Mouse (Mus musculus): Measurements from ENCODE around the gene Efcc1.
"Not testable (repeated sequence)": the region's sequence is repeated elsewhere in the genome, so short reads cannot be mapped to it uniquely, and the experiment has no call there.

The Efcc1 gene

DNA sequence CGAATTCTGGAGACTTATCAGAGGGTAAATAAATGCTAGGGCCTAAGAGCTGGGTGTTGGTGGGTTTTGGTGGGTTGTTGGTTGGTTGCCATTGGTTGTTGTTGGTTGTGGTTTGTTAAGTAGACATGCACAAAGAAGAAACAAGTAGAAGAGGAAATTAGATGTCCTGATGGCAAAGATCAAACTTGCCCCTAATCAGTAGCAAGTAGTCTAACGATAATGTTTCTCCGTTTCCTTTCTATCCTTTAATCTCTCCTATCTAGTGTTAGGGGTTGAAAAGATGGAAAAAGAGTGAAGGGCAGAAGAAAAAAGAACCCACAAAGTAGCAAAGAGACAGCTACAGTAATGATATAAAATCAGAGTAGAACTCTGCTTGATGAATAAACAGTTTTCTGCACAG lies 14.0 kb downstream of the Efcc1 start:
- no peak for DNase-seq (ENCODE audit: low spot score in 2 of 2)

DNA sequence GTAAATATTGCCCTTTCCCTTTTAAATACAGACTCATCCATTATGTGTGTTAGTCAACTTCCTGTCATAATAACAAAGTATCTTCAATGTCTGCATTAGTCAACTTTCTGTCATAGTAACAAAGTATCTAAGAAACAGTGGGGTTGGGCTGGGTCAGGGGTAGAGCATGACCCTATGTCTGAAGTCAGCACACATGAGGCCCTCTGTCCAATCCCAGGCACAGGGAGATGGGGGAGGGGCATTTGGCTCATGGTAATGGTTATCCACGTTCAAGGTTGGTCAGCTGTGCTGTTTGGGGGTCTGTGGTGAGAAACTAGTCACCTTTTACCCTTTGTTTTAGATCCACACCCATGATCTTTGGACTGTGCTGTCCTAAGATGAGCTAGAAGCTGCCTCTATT lies 14.6 kb downstream of the Efcc1 start:
- DNase-seq (ENCODE audit: low spot score in 2 of 2), result no peak

DNA sequence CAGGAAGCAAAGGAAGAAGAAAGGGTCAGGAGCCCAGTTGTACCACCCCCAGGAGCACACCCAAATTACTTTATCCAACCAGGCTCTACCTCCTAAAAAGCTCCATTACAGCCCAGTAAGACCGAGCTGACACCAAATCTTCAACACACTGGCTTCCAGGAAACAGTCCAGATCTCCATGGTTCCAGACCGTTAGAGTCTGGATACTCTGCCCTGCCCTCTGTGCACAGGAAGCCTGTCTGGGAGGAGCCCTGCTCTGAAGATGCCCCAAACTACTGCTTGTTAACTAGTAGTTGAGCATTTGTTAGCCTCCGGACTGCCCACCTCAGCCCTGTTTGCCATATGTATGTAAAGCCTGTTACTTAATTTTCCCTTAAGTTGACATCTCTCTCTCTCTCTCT lies 15.4 kb downstream of the Efcc1 start:
- DNase-seq (ENCODE audit: low spot score in 2 of 2), result no peak

DNA sequence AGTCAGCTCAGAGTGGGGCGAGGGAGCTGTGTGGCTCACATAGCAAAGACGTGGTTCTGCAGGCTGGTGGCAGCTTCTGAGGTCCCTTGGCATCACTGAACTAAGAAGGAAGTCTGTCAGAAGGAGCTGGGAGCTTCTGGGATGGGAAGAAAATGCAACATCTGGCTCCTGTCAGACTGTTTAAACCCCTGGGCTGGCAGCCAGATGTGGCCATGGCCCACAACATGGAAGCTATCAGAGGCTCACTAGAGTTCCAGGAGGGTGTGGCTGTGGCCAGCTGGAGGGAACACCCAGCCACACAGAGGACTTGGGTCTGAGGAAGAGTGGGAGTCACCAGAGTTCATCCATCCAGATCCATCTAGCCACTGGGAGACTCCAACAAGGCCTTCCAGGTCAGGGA lies 16.2 kb downstream of the Efcc1 start:
- DNase-seq (ENCODE audit: low spot score in 2 of 2), result no peak

DNA sequence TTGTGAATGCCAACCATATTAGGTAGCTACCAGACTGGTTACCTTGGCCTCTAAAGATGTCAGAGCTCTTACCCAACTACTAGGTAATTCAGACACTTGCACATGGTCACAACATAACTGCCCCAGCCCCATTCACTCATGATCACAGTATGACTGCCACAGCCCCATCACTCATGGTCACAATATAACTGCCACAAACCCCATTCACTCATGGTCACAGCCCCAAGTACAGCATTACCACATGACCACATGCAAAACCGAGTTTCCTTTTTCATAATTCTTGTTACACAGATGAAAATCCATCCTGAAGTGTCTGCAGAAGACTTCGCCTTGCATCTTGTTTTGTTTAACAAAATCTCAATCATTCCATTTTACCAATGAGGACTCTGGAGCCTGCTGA lies 17.4 kb downstream of the Efcc1 start:
- no peak for DNase-seq (ENCODE audit: low spot score in 2 of 2)

DNA sequence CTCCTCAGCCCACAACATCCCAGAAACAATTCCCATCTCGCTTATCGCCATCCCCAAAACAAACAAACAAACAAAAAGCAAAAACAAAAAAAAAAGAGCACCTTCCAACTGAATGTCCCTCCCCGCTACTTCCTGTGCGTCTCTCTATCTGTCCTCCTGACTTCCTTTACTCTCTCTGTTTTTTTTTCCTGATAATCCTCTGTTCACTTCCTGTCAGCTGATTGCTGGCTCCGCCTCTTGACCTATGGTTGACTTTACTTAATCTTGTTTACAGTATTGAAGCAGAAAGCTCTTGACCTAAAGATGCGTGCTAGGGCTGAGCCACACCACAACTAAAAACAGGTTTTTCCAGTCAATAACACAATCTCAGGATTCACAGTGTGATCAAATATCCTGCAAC lies 17.9 kb downstream of the Efcc1 start:
- no peak for DNase-seq (ENCODE audit: low spot score in 2 of 2)

DNA sequence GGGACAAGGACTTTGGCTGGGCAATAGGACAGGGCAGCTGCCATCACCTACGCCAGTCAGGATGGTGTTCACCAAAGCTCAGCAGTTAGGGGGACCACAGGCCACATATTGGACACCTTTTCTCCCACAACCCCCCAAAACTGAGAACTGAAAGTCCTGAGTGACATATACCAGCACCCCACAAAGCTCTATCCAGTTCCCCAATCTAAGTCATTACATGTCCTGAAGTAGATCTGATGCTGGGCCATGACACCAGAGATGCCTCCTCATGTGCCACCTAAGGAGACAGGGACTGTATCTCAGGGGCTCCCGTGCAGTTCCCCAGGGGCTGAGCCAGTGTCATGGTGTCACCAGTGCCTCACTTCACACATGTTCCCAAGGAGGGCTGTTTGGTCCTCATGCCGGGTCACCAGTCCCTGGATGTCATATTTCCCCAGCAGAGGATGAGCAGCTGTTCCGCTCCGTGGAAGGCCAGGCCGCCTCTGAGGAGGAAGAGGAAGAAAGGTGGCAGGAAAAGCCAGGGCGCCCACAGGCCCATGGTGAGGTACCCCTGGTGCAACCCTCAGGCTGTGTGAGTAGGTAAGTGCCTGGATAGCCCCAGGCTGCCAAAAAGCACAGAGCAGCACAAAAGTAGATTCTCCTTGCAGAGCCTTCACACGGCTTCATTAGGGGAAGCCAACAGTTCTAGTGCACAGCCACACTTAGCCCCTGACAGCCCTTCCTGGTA lies 19.7 kb downstream of the Efcc1 start:
- no peak for DNase-seq (ENCODE audit: low spot score in 2 of 2)

DNA sequence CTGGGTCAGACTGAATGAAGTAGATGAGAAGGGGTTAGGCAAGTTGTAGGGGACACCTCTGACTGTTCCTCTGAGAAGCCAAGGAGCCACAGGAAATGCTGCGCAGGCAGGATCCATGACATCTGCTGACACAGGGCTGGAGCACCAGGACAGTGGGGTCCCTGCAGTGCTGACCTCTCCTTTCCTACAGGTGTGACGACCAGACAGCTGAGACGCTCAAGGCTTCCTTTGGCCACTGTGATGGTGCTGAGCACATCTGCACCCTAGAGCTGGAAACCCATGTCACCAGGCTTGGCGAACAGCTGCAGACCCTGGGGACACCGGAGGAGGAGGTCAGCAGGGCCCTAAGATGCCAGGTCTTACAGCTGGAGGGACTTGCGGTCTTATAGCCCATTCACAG lies 20.9 kb downstream of the Efcc1 start:
- no peak for DNase-seq (ENCODE audit: low spot score in 2 of 2)

DNA sequence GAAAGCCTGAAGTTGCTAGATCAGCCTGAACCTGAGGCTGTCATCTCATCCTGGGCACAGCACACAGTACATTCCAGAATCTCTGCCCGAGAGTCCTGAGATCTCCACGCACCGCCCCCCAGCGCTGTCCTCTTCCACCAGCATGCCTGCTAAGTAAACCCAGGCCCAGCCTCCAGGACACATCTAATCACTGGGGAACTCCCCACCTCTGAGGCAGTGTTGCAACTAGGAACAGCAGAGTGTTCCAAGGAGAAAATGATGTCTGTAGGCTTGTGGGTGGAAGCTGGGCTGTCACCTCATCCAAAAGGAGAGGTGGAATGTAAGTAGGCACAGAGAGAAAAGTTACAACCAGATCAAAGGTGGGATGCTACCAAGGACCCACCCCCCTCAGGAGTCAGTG lies 24.5 kb downstream of the Efcc1 start:
- DNase-seq (ENCODE audit: low spot score in 2 of 2), result no peak

DNA sequence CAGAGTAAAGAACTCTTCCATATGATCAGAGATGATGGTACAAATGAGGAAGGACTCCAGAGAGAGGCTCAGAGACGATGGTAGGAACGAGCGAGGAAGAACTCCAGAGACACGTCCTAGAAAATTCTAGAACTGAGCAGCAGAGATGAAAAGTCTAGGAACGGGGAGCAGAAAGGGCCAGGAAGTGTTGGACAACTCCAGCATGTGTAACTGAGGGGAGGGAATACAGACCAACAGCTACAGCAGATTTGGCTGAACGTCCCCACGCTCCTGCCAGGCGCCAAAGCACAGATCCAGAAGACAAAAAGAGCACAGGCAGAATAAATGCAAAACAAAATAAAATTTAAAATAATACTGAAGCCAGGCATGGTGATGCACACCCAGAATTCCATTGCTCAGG lies 26.2 kb downstream of the Efcc1 start:
- DNase-seq (ENCODE audit: low spot score in 2 of 2), result no peak

DNA sequence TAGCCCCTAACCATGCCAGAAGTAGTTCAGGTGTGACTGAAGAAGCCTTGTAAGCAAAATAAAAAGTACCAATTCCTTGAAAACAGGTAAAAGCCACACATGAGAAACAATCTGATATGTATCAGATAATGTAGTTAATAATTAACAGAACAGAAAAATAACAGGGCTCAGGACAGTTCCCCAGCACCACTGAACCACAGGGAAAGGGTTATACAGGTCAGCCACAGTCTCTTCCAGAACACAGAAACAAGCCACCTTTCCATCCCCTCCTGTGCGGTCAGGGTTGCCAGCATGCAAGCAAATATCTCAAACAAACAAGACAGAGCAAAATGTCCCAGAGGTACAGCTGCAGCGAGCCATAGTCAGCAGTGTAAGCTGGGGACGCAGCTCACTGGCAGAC lies 28.7 kb downstream of the Efcc1 start:
- no peak for DNase-seq (ENCODE audit: low spot score in 2 of 2)

DNA sequence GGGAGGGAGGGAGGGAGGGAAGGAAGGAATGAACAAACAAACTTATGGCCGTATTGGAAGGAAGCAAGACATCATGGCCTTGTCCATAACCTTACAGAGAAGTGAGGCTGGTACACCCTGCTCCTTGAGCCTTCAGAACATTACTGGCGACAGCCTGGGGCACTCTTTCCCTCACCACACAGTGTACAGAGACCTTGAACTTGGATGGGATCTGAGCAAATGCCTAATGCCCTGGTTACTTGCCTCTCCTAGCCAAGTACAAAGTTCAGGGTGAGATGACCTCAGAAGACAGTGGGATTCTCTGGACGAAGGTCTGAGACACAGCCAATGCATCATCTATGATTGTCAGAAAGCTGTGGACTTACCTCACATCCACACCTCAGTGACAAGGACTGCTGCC lies 29.2 kb downstream of the Efcc1 start:
- DNase-seq (ENCODE audit: low spot score in 2 of 2), result no peak

DNA sequence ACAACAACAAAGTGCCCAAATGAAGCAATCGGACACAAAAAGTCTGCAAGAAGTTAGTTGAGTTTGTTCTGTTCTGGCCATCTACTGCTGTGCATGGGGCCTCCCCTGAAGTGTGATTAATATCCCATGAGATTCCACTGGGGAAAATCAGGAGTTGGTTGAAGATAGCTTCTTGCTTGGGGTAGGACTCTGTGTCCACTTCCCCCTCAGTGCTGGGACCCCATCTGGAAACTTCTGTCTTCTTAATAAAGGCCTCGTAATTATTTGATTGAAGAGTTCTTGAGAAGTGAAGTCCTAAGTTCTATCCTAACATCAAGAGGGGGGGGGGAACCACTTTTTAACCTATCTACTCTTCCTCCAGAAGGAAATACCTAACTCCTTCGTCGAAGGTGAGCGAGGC lies 31.5 kb downstream of the Efcc1 start:
- no peak for DNase-seq (ENCODE audit: low spot score in 2 of 2)

DNA sequence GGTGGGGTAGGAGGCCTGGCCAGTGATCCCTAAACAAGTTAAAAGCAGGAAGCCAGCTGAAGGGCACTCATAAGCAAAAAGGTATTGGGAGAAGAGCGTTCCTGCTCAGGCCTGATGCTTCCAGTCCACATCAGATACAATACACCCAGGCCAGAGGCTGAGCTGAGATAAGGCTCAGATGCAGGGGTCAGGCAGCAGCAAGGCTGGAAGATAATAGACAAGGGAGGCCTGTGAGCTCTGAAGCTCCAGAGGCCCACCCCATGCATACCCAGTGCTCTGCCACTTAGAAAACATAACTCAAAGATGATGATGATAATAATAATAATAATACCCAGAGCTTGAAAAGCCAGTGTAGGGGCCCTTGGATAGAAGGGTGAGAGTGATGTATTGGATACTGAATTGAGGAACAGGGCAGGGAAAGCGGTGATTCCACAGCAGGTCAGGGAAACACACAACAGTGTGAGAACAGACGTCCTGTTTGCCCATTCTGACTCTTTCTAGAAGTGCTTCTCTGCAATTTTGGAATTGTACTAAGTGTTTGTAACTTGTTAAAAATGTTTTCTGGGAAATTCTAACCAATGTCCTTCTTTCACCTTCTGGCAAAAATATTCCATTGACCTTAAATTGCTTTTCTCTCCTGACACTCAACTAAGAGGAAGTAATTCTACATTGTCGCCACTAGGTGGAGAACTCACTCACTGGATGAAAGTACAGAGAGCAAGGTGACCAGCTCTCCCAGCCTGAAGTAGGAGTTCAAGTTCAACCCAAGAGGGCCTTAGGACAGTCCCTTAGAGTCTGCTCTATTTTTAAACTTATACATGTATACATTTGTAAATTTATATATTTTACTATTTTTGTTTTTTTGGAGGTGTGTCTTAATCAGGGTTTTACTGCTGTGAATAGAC lies 33.0 kb downstream of the Efcc1 start:
- DNase-seq (ENCODE audit: low spot score in 2 of 2), result no peak

DNA sequence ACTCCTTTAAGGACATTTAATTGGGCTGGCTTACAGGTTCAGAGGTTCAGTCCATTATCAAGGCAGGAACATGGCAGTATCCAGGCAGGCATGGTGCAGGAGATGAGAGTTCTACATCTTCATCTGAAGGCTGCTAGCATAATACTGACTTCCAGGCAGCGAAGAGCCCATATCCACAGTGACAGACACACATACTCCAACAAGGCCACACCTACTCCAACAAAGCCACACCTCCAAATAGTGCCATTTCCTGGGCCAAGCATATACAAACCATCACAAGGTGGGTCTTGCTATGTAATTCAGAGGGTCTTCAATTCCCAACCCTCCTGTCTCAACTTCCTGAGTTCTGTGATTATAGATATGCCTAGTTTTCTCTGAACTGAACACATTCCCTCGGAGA lies 33.6 kb downstream of the Efcc1 start:
- not testable (repeated sequence) for DNase-seq (ENCODE audit: low spot score in 2 of 2)

DNA sequence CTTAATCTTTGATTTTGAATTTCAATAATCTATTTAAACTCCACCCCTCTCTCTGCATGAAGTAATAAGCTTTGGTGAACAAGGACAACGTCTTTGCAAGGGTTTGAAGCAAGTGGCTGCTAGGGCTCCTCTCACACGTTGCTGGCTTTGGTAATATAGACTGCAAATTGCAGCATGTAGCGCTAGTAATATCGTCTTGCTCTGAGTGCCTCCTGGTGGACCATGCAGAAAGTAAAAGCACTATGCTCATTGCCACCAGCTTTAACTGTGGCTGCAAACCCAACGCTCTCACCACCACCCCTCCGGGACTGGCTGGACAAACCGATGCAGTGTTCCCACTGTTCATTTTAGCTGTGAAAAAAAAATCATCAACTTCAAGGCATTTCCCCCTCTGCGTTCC lies 40.0 kb downstream of the Efcc1 start:
- peak in 1 of 2 experiments; percentile 46 for DNase-seq (ENCODE audit: low spot score in 2 of 2)

DNA sequence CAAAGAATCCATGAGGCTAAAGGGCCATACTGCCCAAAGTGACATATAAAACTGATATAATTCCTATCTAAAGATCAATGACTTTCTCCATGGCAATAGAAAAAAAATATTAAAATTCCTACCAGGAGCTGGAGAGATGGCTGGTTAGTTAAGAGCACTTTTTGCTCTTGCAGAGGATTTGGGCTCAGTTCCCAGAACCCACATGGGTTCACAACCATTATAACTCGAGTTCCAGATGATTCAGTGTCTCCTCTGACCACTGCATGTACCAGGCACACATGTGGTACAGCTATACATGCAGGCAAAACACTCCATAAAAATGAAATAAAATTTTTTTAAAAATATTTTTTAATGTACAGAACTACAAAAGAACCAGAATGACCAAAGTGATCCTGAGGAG lies 43.8 kb downstream of the Efcc1 start:
- DNase-seq (ENCODE audit: low spot score in 2 of 2), result no peak

DNA sequence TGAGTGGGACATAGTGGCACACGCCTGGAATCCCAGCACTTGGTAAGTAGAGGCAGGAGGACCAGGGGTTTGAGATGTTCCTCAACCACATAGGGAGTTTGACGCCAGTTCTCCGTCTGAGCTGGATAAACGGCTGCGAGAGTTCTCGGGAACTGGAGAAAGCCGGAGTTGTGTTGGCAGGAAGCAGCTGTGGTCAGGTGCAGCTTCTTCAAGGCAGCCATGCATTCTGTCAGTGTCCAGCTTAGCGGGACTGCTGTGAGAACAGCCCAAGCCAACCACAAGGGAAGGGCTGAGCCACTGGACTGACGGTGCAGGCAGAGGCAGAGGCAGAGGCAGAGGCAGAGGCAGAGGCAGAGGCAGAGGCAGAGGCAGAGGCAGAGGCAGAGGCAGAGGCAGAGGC lies 44.2 kb downstream of the Efcc1 start:
- DNase-seq (ENCODE audit: low spot score in 2 of 2), result no peak

DNA sequence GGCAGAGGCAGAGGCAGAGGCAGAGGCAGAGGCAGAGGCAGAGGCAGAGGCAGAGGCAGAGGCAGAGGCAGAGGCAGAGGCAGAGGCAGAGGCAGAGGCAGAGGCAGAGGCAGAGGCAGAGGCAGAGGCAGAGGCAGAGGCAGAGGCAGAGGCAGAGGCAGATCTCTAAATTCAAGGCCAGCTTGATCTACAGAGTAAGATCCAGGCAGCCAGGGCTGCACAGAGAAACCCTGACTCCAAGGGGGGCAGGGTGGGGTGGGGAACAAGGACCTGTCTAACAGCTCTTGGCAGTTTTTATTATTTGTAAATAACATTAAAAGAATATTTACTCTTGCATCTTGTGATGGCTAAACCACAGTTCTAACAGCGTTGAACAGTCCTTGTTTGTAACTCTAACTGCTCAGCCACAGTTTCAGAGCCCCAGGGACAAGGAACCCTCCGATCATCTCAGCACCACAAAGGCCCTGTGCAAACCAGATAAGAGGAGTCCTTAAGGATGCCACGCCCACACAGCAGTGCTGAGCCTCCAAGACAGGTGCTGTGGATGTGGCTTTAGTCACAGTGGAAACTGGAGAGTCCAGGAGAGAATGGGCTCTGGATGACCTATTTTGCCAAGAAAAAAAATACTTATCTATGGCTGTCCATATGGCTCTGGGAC lies 45.0 kb downstream of the Efcc1 start:
- no peak for DNase-seq (ENCODE audit: low spot score in 2 of 2)

DNA sequence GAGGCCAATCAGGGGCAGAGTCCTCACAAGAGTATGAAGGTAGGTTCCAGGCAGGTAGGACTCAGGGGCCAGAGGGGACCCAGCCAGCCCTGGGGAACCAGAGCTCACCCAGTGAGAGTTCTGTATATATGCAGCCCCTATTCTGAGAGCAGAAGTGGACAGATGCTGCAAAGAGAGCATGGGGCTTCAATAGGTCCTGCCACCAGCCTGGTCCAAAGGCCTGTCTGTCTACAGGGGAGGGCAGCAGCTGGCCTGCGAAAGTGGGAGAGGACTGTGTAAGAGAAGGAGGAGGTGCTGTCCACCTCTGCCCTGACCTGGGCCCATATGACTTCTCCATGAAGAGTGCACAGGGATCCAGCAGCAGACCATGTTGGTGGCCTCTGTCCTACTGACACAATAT lies 46.0 kb downstream of the Efcc1 start:
- no peak for DNase-seq (ENCODE audit: low spot score in 2 of 2)

DNA sequence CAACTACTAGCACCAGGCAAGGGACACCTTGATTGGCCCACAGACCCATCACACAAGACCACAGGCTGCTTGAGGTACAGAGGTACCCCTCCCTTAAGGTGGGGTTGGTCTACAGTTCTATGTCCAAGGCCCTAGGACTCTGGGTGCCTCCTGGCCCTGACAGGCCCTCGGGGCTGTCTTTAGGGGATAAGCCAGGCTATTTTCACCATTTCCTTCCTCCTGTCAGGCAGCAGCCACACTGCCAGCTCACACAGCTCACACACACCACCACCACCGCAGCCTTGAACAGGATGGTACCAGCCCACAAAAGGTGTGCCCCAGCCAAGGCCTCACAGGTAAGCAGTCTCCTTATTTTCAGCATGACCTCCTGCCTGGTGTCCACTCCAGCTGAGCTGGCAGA lies 47.2 kb downstream of the Efcc1 start, which contains the start of gene Gp9:
Gp9 (plus strand) TSS at position 231 of the 400 bp plus-strand sequence.
- DNase-seq (ENCODE audit: low spot score in 2 of 2), result no peak

DNA sequence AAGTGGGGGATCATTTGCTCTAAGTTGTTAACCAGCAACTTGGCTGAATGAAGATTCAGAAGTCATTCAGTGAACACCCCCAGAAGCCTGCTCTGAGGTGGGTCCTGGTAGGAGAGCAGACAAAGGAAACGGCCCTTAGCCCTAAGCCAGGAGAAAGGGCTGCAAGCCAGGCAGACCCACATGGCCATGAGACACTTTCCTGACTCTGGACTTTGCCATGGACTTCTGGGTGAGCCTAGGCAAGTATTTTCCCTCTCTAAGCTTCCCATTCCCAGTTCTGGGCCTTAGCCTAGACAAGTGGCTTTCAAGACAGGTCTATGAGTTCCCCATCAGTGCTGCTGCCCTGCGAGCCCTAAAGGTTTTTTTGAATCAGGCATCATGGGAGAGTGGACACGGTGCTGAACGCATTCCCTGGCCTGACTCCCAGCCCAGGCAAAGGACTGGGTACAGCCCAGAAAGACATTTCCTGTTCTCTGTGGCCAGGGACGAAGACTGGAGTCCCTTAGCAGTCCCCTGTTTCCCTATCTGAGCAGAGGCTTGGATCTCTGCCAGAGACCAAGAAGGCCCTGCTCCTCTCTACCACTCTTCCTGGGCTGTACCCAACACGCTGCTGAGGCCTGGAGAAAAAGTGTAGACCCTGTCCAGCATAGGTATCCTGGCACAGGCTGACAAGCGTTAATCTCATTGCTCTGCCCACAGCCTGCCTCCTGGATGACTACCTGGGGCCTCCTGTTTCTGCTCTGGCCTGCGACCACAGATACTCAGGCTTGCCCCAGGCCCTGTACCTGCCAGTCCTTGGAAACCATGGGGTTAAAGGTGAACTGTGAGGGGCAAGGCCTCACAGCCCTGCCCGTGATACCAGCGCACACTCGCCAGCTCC lies 47.9 kb downstream of the Efcc1 start:
- no peak for DNase-seq (ENCODE audit: low spot score in 2 of 2)

Data from right cerebral cortex, postnatal 10 days (tissue).